Mouse (Mus musculus): ENCODE data around the gene Mapk3.

DNA sequence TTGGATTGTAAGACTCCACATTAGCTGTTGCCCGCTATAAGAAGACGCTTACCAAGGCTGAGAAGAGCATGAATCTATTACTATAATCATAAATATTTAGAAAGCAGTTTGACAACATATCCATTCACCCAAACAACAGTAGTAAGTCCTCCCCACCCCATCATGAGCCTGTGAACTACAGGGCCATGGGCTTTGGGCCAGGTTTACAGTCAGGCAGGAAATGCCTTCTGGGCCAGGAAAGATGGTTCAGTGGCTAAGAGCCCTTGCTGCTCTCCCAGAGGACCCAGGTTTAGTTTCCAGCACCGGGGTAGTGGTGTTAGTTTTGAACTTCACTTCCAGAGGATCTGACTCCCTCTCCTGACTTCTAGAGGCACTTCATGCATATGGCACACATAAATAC is 41.8 kb upstream of the Mapk3 start:
- TF ChIP-seq POLR2A (IDR thresholded peaks at IDR 0.05; ENCODE audit: low read depth, low read length) (no peak), CTCF (IDR thresholded peaks at IDR 0.05; ENCODE audit: extremely low read depth, insufficient read length, insufficient replicate concordance, low read depth, low read length) (no peak)

Data from small intestine, adult 2 months (tissue).